Mouse (Mus musculus) embryonic fibroblast, embryonic 13.5 days (primary cell): ENCODE data around the gene Cd244a.

Experiments
- CTCF ChIP-seq: IDR thresholded peaks from 2 replicates; pipeline ENCODE4 v1.5.1; 2011; ENCODE audit warnings: mild to moderate bottlenecking, control low read depth, low read length, moderate library complexity, borderline replicate concordance; ENCODE audit not compliant: insufficient read depth
- POLR2A ChIP-seq: IDR thresholded peaks from 2 replicates; pipeline ENCODE4 v1.6.1; 2011; ENCODE audit warnings: low read depth, mild to moderate bottlenecking, control low read depth, low read length, moderate library complexity

- TF ChIP-seq POLR2A (no peak), CTCF (no peak)
These were observed 93.7 kb downstream of the Cd244a start, which contains the start of gene Slamf7 for GRCm38 (mm10) chr1:171652734-171653133.
